Mouse (Mus musculus) G1E (cell line): ENCODE results near the gene Fam174b.

Experiments used
- CTCF ChIP-seq: IDR thresholded peaks from 2 replicates; pipeline ENCODE4 v1.5.1; 2012; ENCODE audit warnings: low read depth, low read length, inconsistent platforms, mixed read lengths
- GATA1 ChIP-seq: IDR thresholded peaks from 2 replicates; pipeline ENCODE4 v1.6.1; 2012; ENCODE audit warnings: borderline replicate concordance, low read length, inconsistent platforms, mixed read lengths
- POLR2AphosphoS5 ChIP-seq: IDR thresholded peaks from 2 replicates; pipeline ENCODE4 v1.6.1; 2012; ENCODE audit warnings: low read depth, low read length, inconsistent platforms; ENCODE audit not compliant: insufficient replicate concordance

- TF ChIP-seq CTCF (no peak), GATA1 (no peak), POLR2AphosphoS5 (no peak)
Observed at GRCm38 (mm10) chr7:73816255-73816996, 76.3 kb downstream of the Fam174b start.
